Mouse (Mus musculus) myocyte (in vitro differentiated cells): ENCODE measurements at regions not wholly inside any gene's neighbourhood (a gene's known extent, or its start where the extent isn't known, plus 50 kb on each side); places are given as distances from the start of the nearest gene placed in this dataset.

Experiments
- E2F4 ChIP-seq: IDR thresholded peaks from one replicate; pipeline ENCODE4 v1.6.1; 2011; ENCODE audit warnings: mild to moderate bottlenecking, control low read depth, moderate library complexity; ENCODE audit not compliant: insufficient read depth
- POLR2A ChIP-seq: IDR thresholded peaks from one replicate; pipeline ENCODE4 v1.6.1; 2011; ENCODE audit warnings: low read depth, mild to moderate bottlenecking, control low read depth, moderate library complexity; ENCODE audit not compliant: insufficient read length
- TCF12 ChIP-seq: IDR thresholded peaks from one replicate; pipeline ENCODE4 v1.6.1; 2011; ENCODE audit warnings: mild to moderate bottlenecking, control low read depth; ENCODE audit not compliant: poor library complexity, insufficient read depth, severe bottlenecking
- TCF3 ChIP-seq: IDR thresholded peaks from one replicate; pipeline ENCODE4 v1.6.1; 2011; ENCODE audit warnings: low read depth, control low read depth; ENCODE audit not compliant: insufficient read length

- TF ChIP-seq POLR2A (no peak), E2F4 (no peak), TCF12 (no peak), TCF3 (no peak)
These were observed 532.7 kb downstream of the Olfm4 start for GRCm38 (mm10) chr14:80516626-80517025.
